Mouse (Mus musculus) embryonic fibroblast, embryonic 13.5 days (primary cell): ENCODE measurements at regions not wholly inside any gene's neighbourhood (a gene's known extent, or its start where the extent isn't known, plus 50 kb on each side); places are given as distances from the start of the nearest gene placed in this dataset.

Experiments used
- CTCF ChIP-seq: IDR thresholded peaks from 2 replicates; pipeline ENCODE4 v1.5.1; 2011; ENCODE audit warnings: mild to moderate bottlenecking, control low read depth, low read length, moderate library complexity, borderline replicate concordance; ENCODE audit not compliant: insufficient read depth
- POLR2A ChIP-seq: IDR thresholded peaks from 2 replicates; pipeline ENCODE4 v1.6.1; 2011; ENCODE audit warnings: low read depth, mild to moderate bottlenecking, control low read depth, low read length, moderate library complexity

DNA sequence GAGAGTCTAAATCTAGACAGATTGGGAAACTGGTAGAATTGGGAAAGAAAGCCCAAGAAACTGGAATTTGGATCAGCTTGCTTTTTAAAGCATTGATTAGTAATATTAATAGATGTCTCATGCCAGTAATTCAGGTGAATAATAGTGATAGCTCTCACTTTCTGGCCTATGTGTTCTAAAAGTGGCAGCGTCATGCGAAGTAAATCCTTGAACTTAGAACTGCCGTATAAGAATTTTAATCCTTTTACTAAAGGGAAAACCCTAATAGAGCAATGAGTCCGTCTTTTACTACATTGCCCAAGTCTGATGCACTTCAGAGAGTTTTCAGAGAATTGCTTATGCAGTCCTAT is 114.7 kb downstream of the Ogfrl1 start:
- TF ChIP-seq POLR2A: no peak
- TF ChIP-seq CTCF: no peak
